Mouse (Mus musculus) hindbrain, embryonic 13.5 days (tissue): ENCODE measurements around the gene Plekha3. TPM values are rescaled to one million over a fixed set of nuclear protein-coding genes. Genes with fewer than 3 reads are reported as not detected.

Source experiments
- ATAC-seq: fragments of 200-750 bp; cut with Nextera tagmentation; 2 replicates; pipeline ENCODE4 v1.8.0; 2017; ENCODE audit warnings: moderate TSS enrichment; ENCODE audit not compliant: low FRiP score
- H3K27ac ChIP-seq: fragments of 300-500 bp; sonication (generic); 2 replicates; pipeline ENCODE4 v1.5.1; 2015; ENCODE audit warnings: inconsistent platforms, mild to moderate bottlenecking, moderate library complexity
- H3K27me3 ChIP-seq: fragments of 300-500 bp; sonication (generic); 2 replicates; pipeline ENCODE4 v1.6.1; 2015; ENCODE audit warnings: mild to moderate bottlenecking, inconsistent platforms
- H3K36me3 ChIP-seq: fragments of 300-500 bp; sonication (generic); 2 replicates; pipeline ENCODE4 v1.6.1; 2015; ENCODE audit warnings: mild to moderate bottlenecking, inconsistent platforms
- H3K4me1 ChIP-seq: fragments of 300-500 bp; sonication (generic); replicated peaks from 2 replicates; pipeline ENCODE4 v1.6.1; 2015; ENCODE audit warnings: inconsistent platforms
- H3K4me2 ChIP-seq: fragments of 300-500 bp; sonication (generic); 2 replicates; pipeline ENCODE4 v1.6.1; 2015; ENCODE audit warnings: inconsistent platforms, mild to moderate bottlenecking, moderate library complexity
- H3K4me3 ChIP-seq: fragments of 300-500 bp; sonication (generic); 2 replicates; pipeline ENCODE4 v1.5.1; 2015; ENCODE audit warnings: mild to moderate bottlenecking, inconsistent platforms
- H3K9ac ChIP-seq: fragments of 300-500 bp; sonication (generic); 2 replicates; pipeline ENCODE4 v1.6.1; 2015; ENCODE audit warnings: mild to moderate bottlenecking, inconsistent platforms
- H3K9me3 ChIP-seq: fragments of 300-500 bp; sonication (generic); 2 replicates; pipeline ENCODE4 v1.6.1; 2016; ENCODE audit warnings: inconsistent platforms
- WGBS: fragments of 180-500 bp; shearing (Covaris S2); methylation state at CpG from one replicate; pipeline ENCODE4 v1.1.7; 2015; 5-methylcytosine and 5-hydroxymethylcytosine counted together
- polyA plus RNA-seq: library from polyadenylated mRNA; unstranded; fragments of >200 nt; fragmentation: Nextera tagmentation; extraction: Ambion mirVana; gene quantifications from 2 replicates; pipeline ENCODE4 v1.2.1, GENCODE M21; 2015

The Plekha3 gene
- polyA plus RNA-seq, 1 experiment from 2014 or later, result 9.2 TPM

DNA sequence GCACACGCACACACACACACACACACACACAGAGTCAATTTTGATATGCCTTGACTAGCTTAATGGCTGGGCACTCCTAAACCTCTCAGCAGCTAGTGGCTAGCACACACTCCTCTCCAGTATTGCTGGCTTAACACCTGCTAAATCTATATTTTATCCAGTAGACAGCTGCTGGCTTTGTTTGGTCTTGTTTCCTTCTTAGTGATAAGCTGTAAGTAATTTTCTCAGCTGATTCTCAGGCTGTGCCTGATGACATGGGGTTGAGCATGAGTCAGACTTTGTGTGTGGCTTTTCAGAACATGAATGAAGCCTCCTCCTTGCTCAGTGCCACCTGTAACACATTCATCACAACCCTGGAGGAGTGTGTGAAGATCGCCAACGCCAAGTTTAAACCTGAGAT lies 11.9 kb downstream of the Plekha3 start:
- peaks cover 80% of the 10 kb centered on the region for H3K36me3 ChIP-seq
- no peaks in the 10 kb centered on the region for H3K9me3 ChIP-seq
- WGBS, result 98% methylated on average over 3 of the region's 3 CpGs
- no peak overlapping the region for H3K4me2 ChIP-seq
- no peak overlapping the region for H3K27ac ChIP-seq
- H3K4me3 ChIP-seq, result no peak overlapping the region
- no peak overlapping the region for H3K9ac ChIP-seq
- no peak for ATAC-seq
- no peaks in the 10 kb centered on the region for H3K27me3 ChIP-seq
- no peaks in the 10 kb centered on the region for H3K4me1 ChIP-seq

DNA sequence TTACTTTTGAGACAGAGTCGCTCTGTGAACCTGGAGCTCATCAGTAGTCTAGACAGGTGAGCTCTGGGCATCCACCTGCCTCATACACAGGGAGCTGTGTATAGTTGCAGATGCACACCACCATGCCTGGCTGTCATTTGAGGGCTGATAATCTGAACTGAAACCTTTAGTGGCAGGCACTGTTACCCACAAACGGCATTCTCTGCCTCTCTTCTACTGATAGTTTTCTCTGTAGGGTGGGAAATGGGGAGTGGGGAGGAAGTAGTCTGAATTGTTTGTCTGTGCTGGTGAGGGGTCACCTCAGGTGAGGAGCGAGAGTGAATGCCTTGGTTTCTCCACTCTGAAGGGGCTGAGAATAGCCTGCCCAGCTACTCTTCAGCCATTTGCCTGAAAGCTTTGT lies 12.5 kb downstream of the Plekha3 start:
- Histone ChIP-seq H3K4me3 (no peak overlapping the region), H3K4me2 (no peak overlapping the region), H3K9ac (no peak overlapping the region), H3K27ac (no peak overlapping the region), H3K36me3 (peaks cover 80% of the 10 kb centered on the region), H3K27me3 (no peaks in the 10 kb centered on the region), H3K9me3 (no peaks in the 10 kb centered on the region), H3K4me1 (no peaks in the 10 kb centered on the region)
- ATAC-seq, result no peak
- 93% methylated on average over 3 of the region's 3 CpGs for WGBS

DNA sequence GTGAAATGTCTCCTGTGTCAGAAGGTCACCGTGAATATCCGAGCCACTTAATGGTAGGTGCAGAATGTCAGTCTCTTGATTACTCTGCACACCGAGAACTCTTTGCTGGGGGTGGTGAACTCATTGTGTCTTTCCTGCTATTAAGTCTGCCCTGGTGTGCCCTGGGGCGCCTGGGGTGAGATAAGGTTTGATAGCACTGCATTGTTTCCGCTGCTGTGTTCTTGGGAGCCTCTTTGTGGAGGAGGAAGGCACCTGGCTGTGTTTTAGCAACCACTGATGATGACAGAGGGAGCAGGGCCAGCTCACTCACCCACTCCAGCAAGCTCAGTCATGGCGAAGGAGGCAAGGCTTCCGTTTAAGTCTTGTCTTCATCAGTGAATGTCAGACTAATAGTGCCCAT lies 13.1 kb downstream of the Plekha3 start:
- no peaks in the 10 kb centered on the region for H3K27me3 ChIP-seq
- WGBS, result 70% methylated on average over 7 of the region's 7 CpGs
- no peak overlapping the region for H3K4me3 ChIP-seq
- H3K4me1 ChIP-seq, result no peaks in the 10 kb centered on the region
- no peak overlapping the region for H3K4me2 ChIP-seq
- H3K36me3 ChIP-seq, result peaks cover 80% of the 10 kb centered on the region
- H3K9me3 ChIP-seq, result no peaks in the 10 kb centered on the region
- no peak overlapping the region for H3K27ac ChIP-seq
- ATAC-seq, result no peak
- H3K9ac ChIP-seq, result no peak overlapping the region

DNA sequence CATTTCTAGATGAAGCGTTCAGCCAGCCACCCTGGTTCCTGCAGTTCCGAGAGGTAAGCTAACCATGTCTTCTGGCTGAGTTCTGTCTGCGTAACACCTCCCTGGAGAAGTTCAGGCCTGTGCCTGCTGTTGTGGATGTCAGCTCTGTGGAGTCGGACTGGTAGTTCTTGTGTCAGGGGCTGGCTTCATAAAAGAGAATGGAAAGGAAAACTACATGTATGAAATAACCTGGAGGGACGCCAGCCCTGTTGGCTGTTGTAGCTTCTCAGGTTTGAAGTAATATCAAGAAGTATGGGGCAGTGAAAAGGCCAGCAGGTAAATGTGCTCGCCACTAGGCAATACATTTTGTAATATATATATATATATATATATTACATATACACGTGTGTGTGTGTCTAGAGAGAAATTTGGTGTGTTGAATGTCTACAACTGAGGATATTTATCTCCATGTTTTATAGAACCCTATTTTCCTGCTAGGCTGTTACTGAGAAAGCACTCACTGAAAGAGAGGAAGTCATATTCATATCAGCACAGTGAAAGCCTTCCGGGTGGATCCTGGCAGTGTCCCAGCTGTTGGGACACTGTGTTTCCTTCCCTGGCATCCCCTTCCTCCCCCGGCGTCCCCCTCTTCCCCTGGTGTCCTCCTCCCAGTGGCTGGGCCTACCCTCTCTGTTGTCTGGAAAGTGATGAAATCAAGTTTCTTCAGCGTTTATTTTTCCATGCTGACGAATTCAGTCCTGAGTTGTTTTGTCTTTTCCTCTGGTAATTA lies 15.5 kb downstream of the Plekha3 start:
- Histone ChIP-seq H3K9ac (no peak overlapping the region), H3K4me2 (no peak overlapping the region), H3K4me3 (no peak overlapping the region), H3K4me1 (no peaks in the 10 kb centered on the region), H3K27ac (no peak overlapping the region), H3K27me3 (no peaks in the 10 kb centered on the region), H3K36me3 (peaks cover 83% of the 10 kb centered on the region), H3K9me3 (no peaks in the 10 kb centered on the region)
- no peak for ATAC-seq
- 93% methylated on average over 12 of the region's 12 CpGs for WGBS

DNA sequence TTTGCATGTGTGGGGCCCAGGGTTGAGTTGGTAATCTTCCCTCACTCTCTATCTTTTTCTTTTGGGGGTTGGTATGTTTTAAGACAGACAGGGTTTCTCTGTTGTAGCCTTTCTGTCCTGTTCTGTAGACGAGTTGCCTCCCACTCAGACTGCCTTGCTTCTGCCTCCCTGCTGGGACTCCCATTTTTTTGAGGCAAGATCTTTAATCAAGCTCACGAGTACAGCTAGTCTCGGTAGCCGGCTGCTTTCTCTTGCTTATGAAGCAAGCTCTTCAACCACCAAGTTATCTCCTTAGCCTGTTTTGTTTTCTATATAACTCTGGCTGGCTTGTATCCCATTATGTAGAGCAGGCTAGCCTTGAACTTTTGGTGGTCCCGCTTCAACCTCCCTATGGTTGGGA lies 18.7 kb downstream of the Plekha3 start:
- Histone ChIP-seq H3K4me1 (no peaks in the 10 kb centered on the region), H3K36me3 (peaks cover 66% of the 10 kb centered on the region), H3K4me3 (no peak overlapping the region), H3K27ac (no peak overlapping the region), H3K9ac (no peak overlapping the region), H3K4me2 (no peak overlapping the region), H3K27me3 (no peaks in the 10 kb centered on the region), H3K9me3 (no peaks in the 10 kb centered on the region)
- ATAC-seq, result no peak
- 82% methylated on average over 5 of the region's 5 CpGs for WGBS

DNA sequence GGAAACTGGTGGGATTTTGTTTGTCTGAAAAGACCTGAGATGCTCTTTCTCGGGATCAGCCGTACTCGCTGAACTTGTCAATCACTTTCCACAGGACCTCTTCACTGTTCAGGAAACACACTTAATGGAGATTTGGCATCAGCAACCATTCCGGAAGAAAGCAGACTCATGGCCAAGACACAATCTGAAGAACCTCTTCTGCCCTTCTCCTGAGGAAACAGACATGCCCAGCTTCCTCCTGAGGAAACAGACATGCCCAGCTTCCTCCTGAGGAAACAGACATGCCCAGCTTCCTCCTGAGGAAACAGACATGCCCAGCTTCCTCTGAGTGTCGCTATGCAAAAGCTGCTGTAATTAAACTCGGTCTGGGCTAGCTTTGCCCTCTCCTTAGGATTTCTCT lies 20.2 kb downstream of the Plekha3 start:
- WGBS, result 92% methylated on average over 6 of the region's 6 CpGs

DNA sequence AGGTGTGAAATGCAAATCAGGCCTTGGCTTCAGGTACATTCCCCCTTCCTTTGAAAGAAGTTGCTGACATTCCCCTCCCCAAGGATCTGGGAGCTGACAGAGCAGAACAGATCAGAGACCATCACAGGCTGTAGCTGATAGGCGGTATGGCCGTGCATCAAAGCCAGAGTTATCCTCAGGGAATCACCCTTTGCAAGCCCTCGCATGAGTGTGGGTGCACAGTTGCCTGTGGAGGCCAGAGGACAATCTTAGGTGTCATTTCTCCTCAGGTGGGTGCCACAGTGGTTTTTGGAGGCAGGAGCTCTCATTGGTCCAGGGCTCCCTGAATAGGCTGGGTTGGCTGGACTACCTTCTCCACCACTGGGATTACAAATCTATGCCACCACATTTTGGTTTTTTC lies 27.1 kb downstream of the Plekha3 start:
- H3K9me3 ChIP-seq, result no peaks in the 10 kb centered on the region
- 85% methylated on average over 3 of the region's 3 CpGs for WGBS
- H3K36me3 ChIP-seq, result peaks cover 26% of the 10 kb centered on the region
- H3K4me1 ChIP-seq, result no peaks in the 10 kb centered on the region
- no peak overlapping the region for H3K9ac ChIP-seq
- H3K4me2 ChIP-seq, result no peak overlapping the region
- no peak overlapping the region for H3K27ac ChIP-seq
- H3K4me3 ChIP-seq, result no peak overlapping the region
- no peaks in the 10 kb centered on the region for H3K27me3 ChIP-seq
- ATAC-seq, result no peak

More for the DNA sequence above, 20.2 kb downstream of the Plekha3 start:
- Histone ChIP-seq H3K9me3 (no peaks in the 10 kb centered on the region), H3K4me2 (no peak overlapping the region), H3K27ac (no peak overlapping the region), H3K4me1 (no peaks in the 10 kb centered on the region), H3K9ac (no peak overlapping the region), H3K36me3 (peaks cover 66% of the 10 kb centered on the region), H3K4me3 (no peak overlapping the region), H3K27me3 (no peaks in the 10 kb centered on the region)
- ATAC-seq, result no peak

DNA sequence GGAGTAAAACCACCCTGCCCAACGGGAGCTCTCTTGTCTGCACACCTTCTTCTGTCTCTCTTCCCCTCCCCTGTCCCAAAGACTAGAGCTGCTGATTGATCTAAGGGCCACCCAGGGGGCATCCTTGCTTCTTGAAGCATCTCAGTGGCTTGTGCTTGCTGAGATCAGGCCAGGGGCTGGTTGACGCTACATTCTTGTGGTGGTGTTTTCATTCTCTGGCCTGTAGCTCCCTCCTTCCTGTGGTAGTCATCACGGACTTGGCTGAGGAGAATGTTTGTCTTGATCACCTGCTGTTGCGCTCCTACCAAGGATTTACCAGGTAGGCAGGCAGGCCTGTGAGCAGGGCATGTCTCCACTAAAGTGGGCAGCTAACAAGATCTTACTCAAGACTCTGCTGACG lies 27.7 kb downstream of the Plekha3 start:
- Histone ChIP-seq H3K27me3 (no peaks in the 10 kb centered on the region), H3K27ac (no peak overlapping the region), H3K9me3 (no peaks in the 10 kb centered on the region), H3K9ac (no peak overlapping the region), H3K4me3 (no peak overlapping the region), H3K36me3 (peaks cover 20% of the 10 kb centered on the region), H3K4me1 (no peaks in the 10 kb centered on the region), H3K4me2 (no peak overlapping the region)
- 85% methylated on average over 5 of the region's 5 CpGs for WGBS
- no peak for ATAC-seq

DNA sequence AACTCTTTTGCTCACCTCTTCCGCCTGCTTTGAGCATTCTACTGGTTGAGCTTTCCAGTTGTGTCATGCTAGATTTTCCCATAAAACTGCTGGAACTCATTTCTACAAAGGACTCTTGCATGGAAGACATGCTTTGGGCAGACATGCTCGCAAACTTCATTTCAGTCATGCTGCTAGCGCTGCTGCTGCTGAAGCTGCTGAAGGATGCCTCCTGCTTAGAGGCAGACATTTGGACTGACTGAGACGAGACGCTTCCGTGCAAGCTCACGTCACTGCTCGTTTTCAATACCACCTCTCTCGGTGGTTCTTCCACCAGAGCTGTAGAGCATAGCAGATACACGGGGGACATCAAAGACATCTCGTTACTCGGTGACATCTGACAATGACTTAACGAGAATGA lies 30.6 kb downstream of the Plekha3 start:
- WGBS, result 87% methylated on average over 13 of the region's 13 CpGs
- Histone ChIP-seq H3K9me3 (peaks cover 14% of the 10 kb centered on the region; the same call in 1 of the 2 replicates), H3K27ac (no peak overlapping the region), H3K4me2 (no peak overlapping the region), H3K9ac (no peak overlapping the region), H3K4me1 (no peaks in the 10 kb centered on the region), H3K36me3 (peaks cover 36% of the 10 kb centered on the region), H3K27me3 (no peaks in the 10 kb centered on the region), H3K4me3 (no peak overlapping the region)
- ATAC-seq, result no peak

DNA sequence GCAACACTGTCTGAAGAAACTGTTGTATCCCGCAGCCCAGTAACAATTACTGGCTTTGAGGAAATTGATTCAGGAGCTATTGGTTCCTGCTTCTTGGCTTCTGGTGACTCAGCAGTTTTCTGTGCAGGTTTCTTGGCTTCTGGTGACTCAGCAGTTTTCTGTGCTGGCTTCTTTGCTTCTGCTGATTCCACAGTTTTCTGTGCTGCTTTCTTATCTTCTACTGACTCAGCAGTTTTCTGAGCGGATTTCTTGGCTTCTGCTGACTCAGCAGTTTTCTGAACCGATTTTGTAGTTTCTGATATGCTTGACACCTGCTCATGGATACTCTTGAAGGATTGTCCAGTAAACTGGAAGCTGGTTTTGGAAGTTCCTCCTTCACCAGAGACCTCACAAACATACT lies 33.4 kb downstream of the Plekha3 start:
- Histone ChIP-seq H3K4me3 (no peak overlapping the region), H3K9ac (no peak overlapping the region), H3K27ac (no peak overlapping the region), H3K36me3 (peaks cover 49% of the 10 kb centered on the region), H3K9me3 (peaks cover 41% of the 10 kb centered on the region), H3K4me1 (no peaks in the 10 kb centered on the region), H3K4me2 (no peak overlapping the region), H3K27me3 (no peaks in the 10 kb centered on the region)
- no peak for ATAC-seq
- WGBS, result 93% methylated on average over 3 of the region's 3 CpGs

DNA sequence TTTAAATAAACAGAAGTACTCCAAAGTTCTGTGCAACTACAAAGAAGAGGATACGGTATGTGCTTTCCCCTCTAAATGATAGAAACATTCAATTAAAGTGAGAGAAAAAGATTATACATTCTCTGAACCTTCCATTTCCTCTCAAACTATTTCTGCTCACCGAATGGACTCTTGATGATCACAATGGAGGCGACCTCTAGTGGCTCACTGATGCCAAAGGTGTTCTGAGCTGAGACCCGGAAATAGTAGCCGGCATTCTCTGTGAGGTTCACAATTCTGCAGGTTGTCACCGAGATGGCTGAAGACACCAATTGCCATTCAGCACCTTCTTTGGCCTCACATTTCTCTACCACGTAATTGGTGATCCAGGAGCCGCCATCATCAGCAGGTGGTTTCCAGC lies 39.9 kb downstream of the Plekha3 start:
- ATAC-seq, result no peak
- no peak overlapping the region for H3K27ac ChIP-seq
- WGBS, result 77% methylated on average over 8 of the region's 8 CpGs
- H3K4me3 ChIP-seq, result no peak overlapping the region
- no peak overlapping the region for H3K4me2 ChIP-seq
- peaks cover 62% of the 10 kb centered on the region for H3K9me3 ChIP-seq
- H3K36me3 ChIP-seq, result peaks cover 86% of the 10 kb centered on the region
- no peak overlapping the region for H3K9ac ChIP-seq
- no peaks in the 10 kb centered on the region for H3K27me3 ChIP-seq
- no peaks in the 10 kb centered on the region for H3K4me1 ChIP-seq

DNA sequence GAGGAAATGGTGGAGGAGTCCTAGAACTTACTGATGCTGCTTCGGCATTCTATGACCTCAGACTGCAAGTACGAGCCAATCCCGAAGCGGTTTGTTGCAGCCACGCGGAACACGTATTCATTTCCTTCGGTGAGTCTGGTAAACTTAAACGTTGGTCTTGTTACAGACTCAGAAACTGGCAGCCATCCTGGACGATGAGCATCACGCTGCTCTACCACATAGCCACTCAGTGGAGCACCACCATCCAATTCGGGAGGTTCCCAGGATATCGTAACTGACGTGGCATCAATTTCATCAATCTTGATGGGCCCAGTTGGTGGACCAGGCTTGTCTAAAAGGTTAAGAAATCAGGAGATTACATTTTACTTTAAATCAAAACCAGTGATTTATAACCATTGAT lies 44.6 kb downstream of the Plekha3 start:
- WGBS, result 94% methylated on average over 14 of the region's 14 CpGs

More for the DNA sequence above, 44.6 kb downstream of the Plekha3 start:
- H3K9ac ChIP-seq, result no peak overlapping the region
- H3K27me3 ChIP-seq, result no peaks in the 10 kb centered on the region
- H3K4me1 ChIP-seq, result no peaks in the 10 kb centered on the region
- ATAC-seq, result no peak
- H3K4me3 ChIP-seq, result no peak overlapping the region
- no peak overlapping the region for H3K4me2 ChIP-seq
- H3K36me3 ChIP-seq, result peaks cover 67% of the 10 kb centered on the region
- no peak overlapping the region for H3K27ac ChIP-seq
- H3K9me3 ChIP-seq, result peaks cover 47% of the 10 kb centered on the region
